Mouse (Mus musculus): Measurements from ENCODE around the gene Lamc2.

Lamc2 gene

GRCm38 (mm10) chr1:153185828-153186803 is at the start of gene Lamc2:
TSS of gene Lamc2 (minus strand) at chr1:153186447.
- no peak for DNase-seq (ENCODE audit: low spot score in 2 of 2)

DNA sequence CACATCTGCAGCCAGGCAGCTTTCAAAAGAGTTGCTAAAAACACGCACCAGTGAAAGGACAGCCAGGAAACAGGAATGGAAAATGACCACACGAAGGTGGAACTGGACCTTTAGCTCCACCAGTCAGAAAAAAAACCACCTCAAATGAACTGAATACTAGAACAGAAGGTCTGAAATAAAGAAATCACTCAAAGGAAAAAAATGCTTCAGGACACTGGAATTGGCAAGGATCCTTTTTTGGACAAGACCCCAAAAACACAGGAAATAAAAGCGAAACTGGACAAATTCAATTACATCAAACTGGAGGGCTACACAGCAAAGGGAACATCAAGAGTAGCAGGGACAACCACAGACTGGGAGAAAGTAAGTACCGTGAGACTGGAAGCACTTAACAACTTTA is 49.3 kb upstream of the Lamc2 start:
- no peak for DNase-seq (ENCODE audit: low spot score in 2 of 2)

DNA sequence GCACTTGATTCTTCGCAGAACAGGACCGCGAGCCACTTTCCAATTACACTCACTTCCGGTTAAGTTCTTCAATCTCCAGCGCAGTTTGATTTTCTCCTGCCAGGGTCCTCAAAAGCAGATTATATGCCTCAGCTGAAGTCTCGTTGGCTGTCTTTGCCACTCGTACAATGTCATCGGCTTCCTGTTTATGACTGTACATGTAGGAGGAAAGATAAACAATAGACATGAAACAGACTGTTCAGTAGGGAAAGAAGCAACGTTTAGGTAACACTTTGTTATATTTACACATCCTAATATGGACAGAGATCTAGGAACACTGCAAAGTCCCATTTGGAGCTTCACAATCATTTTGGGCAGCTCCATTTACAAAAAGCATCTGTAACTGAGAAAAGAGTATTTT is 45.4 kb upstream of the Lamc2 start:
- no peak for DNase-seq (ENCODE audit: low spot score in 2 of 2)

GRCm38 (mm10) chr1:153227916-153228315 is 41.7 kb upstream of the Lamc2 start:
- DNase-seq (ENCODE audit: low spot score in 2 of 2): no peak

- DNase-seq (ENCODE audit: low spot score in 2 of 2): no peak
Measured at GRCm38 (mm10) chr1:153227096-153227495, 40.8 kb upstream of the Lamc2 start.

DNA sequence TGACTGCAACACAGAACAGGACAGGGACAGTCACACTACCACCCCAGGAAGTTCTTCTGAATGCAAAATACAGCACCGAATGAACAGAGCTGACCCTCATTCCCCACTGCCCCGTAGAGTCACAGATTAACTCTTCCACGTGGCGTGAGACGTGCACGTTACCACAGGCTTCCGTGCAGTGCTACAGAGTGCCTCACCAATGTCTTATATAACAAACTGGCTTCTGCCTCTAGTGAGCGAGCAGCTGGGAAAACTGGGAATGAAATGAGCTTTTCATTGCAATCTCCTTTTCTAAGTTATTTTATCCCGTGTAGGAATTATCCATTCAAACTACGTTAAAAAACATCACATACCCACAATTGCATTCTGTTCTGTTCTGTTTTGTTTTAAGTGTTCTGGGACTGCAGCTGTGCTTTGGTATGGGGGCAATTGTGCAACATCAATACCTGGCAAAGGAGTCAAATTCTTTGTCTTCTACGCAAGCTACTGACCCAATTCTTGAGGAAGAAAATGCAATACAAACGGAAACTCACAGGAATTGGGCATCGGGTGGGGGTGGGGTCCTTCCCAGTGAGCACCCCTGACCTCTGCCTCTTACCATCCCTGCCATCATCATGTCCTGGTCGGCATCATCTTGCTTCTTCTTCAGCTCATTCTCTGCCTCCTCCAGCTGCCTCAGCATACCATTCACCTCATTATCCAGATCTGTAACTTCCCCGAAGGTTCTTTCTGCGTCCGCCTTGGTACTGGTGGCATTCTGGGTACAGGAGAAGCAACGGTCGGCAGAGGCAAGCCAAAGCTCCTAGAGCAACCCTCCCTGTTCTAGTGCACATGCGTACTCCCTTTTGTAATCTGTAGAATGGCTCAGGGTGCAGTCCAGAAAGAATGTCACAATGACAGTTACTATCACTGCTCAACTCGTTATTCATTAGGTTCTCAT is 39.8 kb upstream of the Lamc2 start:
- no peak for DNase-seq (ENCODE audit: low spot score in 2 of 2)

DNA sequence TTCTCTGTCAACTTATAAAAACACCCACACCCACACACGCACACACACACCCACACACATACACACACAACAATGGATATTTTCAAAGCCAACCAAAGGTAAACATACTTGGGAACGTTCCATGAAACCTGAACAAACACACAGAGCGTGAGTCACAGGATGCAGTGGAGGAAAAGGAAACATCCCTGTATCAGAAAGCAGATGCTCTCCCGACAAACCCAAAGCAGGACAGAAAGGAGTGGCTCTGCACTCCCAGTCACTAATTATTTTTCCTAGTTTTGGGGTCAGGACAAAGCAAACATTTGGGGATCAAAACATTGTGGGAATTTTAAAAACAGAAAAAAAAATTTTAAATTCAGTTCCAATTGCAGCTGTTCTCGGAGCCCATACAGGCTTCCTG is 38.1 kb upstream of the Lamc2 start:
- DNase-seq (ENCODE audit: low spot score in 2 of 2): no peak

DNA sequence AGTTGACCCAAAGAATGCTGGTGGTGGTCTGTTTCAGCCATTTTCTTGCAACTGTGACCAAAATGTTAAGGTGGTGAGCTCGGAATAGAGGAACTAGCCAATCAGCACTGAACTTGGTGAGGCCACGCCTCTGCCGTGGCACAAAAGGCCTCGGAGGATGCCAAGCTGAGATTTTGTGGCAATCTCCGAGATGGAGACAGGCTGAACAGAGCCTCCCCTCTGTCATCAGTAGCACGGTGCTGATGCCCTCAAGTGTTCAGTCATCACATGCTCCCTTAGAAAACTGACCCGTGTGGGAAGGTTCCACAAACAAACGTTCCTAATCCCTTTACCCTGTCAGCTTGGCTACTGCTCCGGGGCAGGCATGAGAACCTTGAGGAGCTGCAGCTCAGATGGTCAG is 33.1 kb upstream of the Lamc2 start:
- no peak for DNase-seq (ENCODE audit: low spot score in 2 of 2)

DNA sequence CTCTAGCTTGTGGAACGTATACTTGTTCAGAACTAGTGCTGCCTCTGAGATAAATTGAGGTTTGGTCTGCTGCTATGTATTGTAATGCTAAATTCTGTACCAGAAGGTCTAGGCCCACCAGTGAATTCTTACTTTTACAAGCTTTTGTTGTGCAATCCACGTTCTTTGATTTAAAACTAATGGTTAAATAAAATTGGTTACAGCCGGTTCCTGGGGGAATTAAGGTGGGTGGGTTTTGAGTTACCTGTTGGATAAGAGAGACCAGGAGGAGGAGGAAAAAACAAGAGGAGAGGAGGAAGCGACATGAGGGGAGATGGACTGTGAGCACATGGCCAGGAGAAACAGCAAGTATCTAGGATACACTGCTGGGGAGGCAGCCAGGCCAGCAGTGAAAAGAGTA is 30.3 kb upstream of the Lamc2 start:
- DNase-seq (ENCODE audit: low spot score in 2 of 2): no peak

GRCm38 (mm10) chr1:153215676-153216075 is 29.4 kb upstream of the Lamc2 start:
- no peak for DNase-seq (ENCODE audit: low spot score in 2 of 2)

DNA sequence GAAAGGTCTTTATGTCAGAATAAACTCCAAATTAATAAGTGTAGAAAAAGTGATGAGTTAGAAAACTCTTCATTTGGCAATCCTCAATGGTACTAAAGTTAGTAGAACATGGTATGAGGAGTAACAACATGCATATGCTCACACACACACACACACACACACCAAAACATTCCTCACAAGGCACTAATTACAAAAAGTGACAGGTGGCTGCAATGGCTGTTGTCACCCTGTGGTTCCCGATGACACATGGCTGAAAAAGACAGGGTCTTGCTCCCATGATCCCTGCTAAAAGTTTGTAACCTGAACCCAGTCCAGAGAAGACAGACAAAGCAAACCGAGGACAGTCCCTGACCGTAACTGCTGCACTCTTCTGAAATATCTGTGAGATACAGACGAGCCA is 24.7 kb upstream of the Lamc2 start:
- DNase-seq (ENCODE audit: low spot score in 2 of 2): no peak

GRCm38 (mm10) chr1:153210198-153210597 is 24.0 kb upstream of the Lamc2 start:
- no peak for DNase-seq (ENCODE audit: low spot score in 2 of 2)

GRCm38 (mm10) chr1:153202195-153202594 is 15.9 kb upstream of the Lamc2 start:
- DNase-seq (ENCODE audit: low spot score in 2 of 2): no peak

- DNase-seq (ENCODE audit: low spot score in 2 of 2): no peak
Measured at GRCm38 (mm10) chr1:153201448-153201847, 15.2 kb upstream of the Lamc2 start.

GRCm38 (mm10) chr1:153197316-153197850 is 11.1 kb upstream of the Lamc2 start:
- DNase-seq (ENCODE audit: low spot score in 2 of 2): no peak

DNA sequence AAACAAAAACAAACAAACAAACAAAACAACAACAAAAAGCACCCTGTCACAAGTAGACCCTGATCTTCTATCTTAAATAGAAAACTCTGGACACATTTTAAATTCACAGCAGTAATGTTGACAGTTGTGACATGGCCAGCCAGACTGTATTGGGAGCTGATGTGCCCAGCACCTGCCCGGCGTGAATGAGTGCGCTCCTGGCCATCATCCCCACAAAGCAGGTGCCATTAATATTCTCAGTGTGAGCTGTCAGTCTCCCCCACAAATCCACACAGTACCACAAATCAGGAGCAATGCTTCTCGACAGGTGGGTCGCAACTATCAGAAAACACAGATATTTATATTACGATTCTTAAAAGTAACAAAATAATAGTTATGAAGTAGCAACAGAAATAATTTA is 6.7 kb upstream of the Lamc2 start:
- DNase-seq (ENCODE audit: low spot score in 2 of 2): no peak

DNA sequence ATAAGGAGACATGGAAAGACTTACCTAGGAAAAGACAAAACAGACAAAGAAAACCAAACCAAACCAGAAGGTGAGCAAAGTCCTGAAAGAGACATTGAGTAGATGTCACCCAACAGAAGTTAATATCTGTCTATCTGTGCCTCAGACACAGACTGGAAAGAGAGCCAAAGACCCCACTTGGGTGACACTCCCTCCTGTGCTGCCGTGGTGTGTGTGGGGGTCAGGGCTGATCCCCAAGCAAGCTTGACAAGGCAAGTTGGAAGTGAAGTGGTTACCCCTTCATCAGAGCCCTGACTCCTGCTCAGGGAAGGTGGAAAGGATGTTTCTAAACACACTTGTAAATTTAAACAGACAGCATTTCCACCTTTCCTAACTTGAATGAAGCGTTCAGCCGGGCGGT is 6.1 kb upstream of the Lamc2 start:
- DNase-seq (ENCODE audit: low spot score in 2 of 2): no peak

DNA sequence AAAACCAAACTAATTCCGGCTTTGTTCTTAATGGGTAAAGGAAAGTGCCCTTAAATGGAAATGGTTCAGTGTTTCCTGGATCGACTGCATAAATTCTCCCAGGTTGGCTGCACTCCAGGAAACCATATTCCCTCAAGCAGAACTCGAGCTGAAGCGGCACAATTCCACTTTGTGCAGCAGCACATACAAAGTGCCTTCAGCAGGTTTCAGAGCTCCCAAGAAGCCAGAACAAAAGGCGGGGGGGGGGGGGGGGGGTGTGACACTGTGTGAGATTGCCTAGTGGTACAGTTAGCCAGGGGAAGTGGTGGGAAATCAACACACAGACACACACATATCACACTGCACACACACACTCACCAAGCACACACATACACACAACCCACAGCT is 5.7 kb upstream of the Lamc2 start:
- no peak for DNase-seq (ENCODE audit: low spot score in 2 of 2)

DNA sequence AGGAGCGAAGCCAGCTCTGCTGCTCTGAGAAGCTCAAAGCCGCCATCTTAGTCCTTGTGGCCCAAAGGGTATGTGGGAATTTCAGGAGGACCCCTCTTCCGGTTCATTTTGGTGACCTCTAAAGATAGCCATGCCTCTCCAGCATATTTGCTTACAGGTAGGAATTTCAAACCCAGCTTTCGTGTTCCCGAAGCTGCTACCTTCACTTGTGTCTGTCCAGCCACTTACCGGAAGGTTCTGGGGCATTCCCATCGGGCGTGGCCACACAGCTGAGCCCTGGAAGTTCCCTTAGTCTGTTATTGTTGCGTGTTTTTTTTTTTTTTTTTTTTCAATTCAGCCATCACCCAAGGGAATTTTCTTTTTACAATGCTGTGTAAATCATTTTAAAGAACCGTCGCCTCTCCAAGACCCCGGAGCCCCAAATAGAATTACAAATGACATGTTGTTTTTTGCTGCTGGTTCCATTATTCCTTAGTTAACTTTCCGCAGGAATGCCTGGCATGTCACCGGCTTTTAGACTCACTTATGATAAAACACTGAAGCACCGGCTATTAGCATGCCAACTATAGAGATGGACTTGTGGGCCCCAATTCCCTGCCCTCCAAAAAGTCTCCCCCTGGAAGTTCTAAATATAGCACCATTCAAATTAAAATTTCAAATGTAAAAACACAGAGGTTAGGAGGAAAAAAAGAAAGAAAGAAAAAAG is 5.1 kb upstream of the Lamc2 start:
- no peak for DNase-seq (ENCODE audit: low spot score in 2 of 2)

GRCm38 (mm10) chr1:153188081-153188480 is 1.8 kb upstream of the Lamc2 start:
- DNase-seq (ENCODE audit: low spot score in 2 of 2): no peak

- peak; percentile 17 to 28 for DNase-seq (ENCODE audit: low spot score in 2 of 2)
Measured at GRCm38 (mm10) chr1:153180586-153181289, 5.5 kb downstream of the Lamc2 start.
